Mouse (Mus musculus) small intestine, adult 2 months (tissue): Measurements from ENCODE around the gene Nav2.

Source experiments
- CTCF ChIP-seq: fragments of 200-500 bp; IDR thresholded peaks from 2 replicates; pipeline ENCODE4 v1.5.1; 2012; ENCODE audit warnings: low read depth, mild to moderate bottlenecking, control low read depth, inconsistent platforms, low read length, moderate library complexity, mixed read lengths; ENCODE audit not compliant: insufficient replicate concordance, insufficient read length; ENCODE audit errors: extremely low read depth
- POLR2A ChIP-seq: fragments of 200-500 bp; IDR thresholded peaks from 2 replicates; pipeline ENCODE4 v1.6.1; 2012; ENCODE audit warnings: low read depth, mild to moderate bottlenecking, control low read depth, inconsistent platforms, low read length, moderate library complexity

GRCm38 (mm10) chr7:49503881-49504280 is 595.4 kb downstream of the Nav2 start:
- TF ChIP-seq CTCF (no peak), POLR2A (no peak)
